In the genomic region with DNA sequence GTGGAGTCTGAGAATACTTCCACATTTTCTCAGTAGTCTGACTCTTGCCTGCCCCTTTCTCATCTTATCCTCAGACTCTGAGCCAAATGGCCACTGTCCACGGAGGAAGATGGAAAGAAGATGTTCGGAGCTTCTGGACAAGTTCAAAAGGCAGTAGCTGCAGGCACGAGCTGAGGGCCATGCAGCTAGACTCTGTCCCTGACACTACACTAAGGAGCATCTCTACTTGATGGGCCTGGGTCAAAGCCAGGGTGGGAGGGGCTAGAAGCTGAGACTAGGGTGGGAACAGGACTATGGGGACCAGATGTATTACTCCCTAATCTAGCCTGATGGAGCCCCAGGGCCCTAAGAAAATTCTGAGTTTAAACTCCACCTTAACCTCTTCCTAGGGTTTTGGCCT, we compare ENCODE assay signal across 22 mouse cellular contexts.
A peak's percentile ranks its signal among the peaks of the same experiment; 100 is the strongest.
DNase-seq lines count a peak whose midpoint lies in the region; ATAC-seq and TF ChIP-seq lines count a peak whose summit lies in the region.
"Had no signal": no experiment of that assay in that cellular context is flagged by ENCODE, and none has a peak within 500 bp of the region (broad histone marks: within the 10 kb centered on the region; RNA-seq: fewer than 3 reads in every experiment).

No protein-coding gene starts in this region.

- TF ChIP-seq EP300 in stomach, postnatal 0 days (optimal IDR thresholded peaks at IDR 0.05) = no peak

- H3K27me3 ChIP-seq in kidney, postnatal 0 days (ENCODE audit: insufficient read depth, low read length) = no peaks in the 10 kb centered on the region
- no peaks in the 10 kb centered on the region for H3K27me3 ChIP-seq in lung, embryonic 14.5 days (ENCODE audit: insufficient read depth, low read length)
- no peaks in the 10 kb centered on the region for H3K27me3 ChIP-seq in stomach, embryonic 16.5 days (ENCODE audit: control insufficient read depth, insufficient read depth, low read length)
- H3K27me3 ChIP-seq in stomach, postnatal 0 days (ENCODE audit: control insufficient read depth, insufficient read depth, low read length) = no peaks in the 10 kb centered on the region
- H3K27me3 ChIP-seq: embryonic facial prominence, embryonic 13.5 days; forebrain, embryonic 12.5 days; heart, embryonic 15.5 days; Patski had no signal

- ATAC-seq in kidney, postnatal 0 days (replicated peaks; ENCODE audit: low FRiP score, low read depth) = no peak
- peak; percentile 89 for ATAC-seq in lung, embryonic 14.5 days (ENCODE audit: insufficient read depth)
- ATAC-seq in stomach, embryonic 16.5 days (ENCODE audit: insufficient read depth, low FRiP score) = peak; percentile 47; the same call in 1 of the 2 replicates
- ATAC-seq in stomach, postnatal 0 days (ENCODE audit: low FRiP score, low TSS enrichment) = no peak
- ATAC-seq: activated CD4-positive, CD25-positive, alpha-beta regulatory T cell, adult 4 months; forebrain, embryonic 16.5 days; Patski had no signal

- H3K36me3 ChIP-seq in kidney, postnatal 0 days (ENCODE audit: insufficient read depth, low read length) = no peaks in the 10 kb centered on the region
- no peaks in the 10 kb centered on the region for H3K36me3 ChIP-seq in lung, embryonic 14.5 days (ENCODE audit: insufficient read depth)
- H3K36me3 ChIP-seq in stomach, embryonic 16.5 days (ENCODE audit: control insufficient read depth, insufficient read depth, low read length) = no peaks in the 10 kb centered on the region
- no peaks in the 10 kb centered on the region for H3K36me3 ChIP-seq in stomach, postnatal 0 days (ENCODE audit: control insufficient read depth, insufficient read depth, low read length)
- H3K36me3 ChIP-seq: embryonic facial prominence, embryonic 13.5 days; forebrain, embryonic 12.5 days; heart, embryonic 15.5 days; hindbrain, embryonic 10.5 days had no signal

- no peak overlapping the region for H3K4me2 ChIP-seq in kidney, postnatal 0 days (ENCODE audit: low read length)
- H3K4me2 ChIP-seq in lung, embryonic 14.5 days = no peak overlapping the region
- no peak overlapping the region for H3K4me2 ChIP-seq in stomach, embryonic 16.5 days (ENCODE audit: low read depth, low read length)
- no peak overlapping the region for H3K4me2 ChIP-seq in stomach, postnatal 0 days (replicated peaks; ENCODE audit: low read depth)
- H3K4me2 ChIP-seq: embryonic facial prominence, embryonic 13.5 days; forebrain, embryonic 12.5 days; heart, embryonic 11.5 days; heart, embryonic 15.5 days had no signal

- TF ChIP-seq CTCF in kidney, postnatal 0 days (IDR thresholded peaks at IDR 0.05; ENCODE audit: low read depth) = no peak
- no peak for TF ChIP-seq CTCF in lung, embryonic 14.5 days (IDR thresholded peaks at IDR 0.05; ENCODE audit: low read depth)
- TF ChIP-seq CTCF in lung, adult 2 months (IDR thresholded peaks at IDR 0.05; ENCODE audit: insufficient read depth, low read length) = no peak
- TF ChIP-seq CTCF in stomach, postnatal 0 days (IDR thresholded peaks at IDR 0.05; ENCODE audit: low read depth) = no peak

- H3K4me1 ChIP-seq in kidney, postnatal 0 days (replicated peaks; ENCODE audit: insufficient read depth, low read length) = no peaks in the 10 kb centered on the region
- H3K4me1 ChIP-seq in lung, embryonic 14.5 days (ENCODE audit: insufficient read depth) = no peaks in the 10 kb centered on the region
- no peaks in the 10 kb centered on the region for H3K4me1 ChIP-seq in lung, adult 2 months (ENCODE audit: control insufficient read depth, insufficient read depth, low read length)
- H3K4me1 ChIP-seq in stomach, embryonic 16.5 days (ENCODE audit: control insufficient read depth, insufficient read depth, low read length) = peaks cover 4% of the 10 kb centered on the region; the same call in 1 of the 2 replicates
- H3K4me1 ChIP-seq in stomach, postnatal 0 days (replicated peaks; ENCODE audit: control insufficient read depth, insufficient read depth) = no peaks in the 10 kb centered on the region
- H3K4me1 ChIP-seq: embryonic facial prominence, embryonic 13.5 days; heart, embryonic 15.5 days had no signal

- DNase-seq in kidney, postnatal 0 days (ENCODE audit: low spot score) = peak; percentile 19
- no peak for DNase-seq in kidney, adult 9 months
- DNase-seq in lung, embryonic 14.5 days = peak; percentile 74
- DNase-seq in lung, adult 2 months = no peak
- no peak for DNase-seq in stomach, postnatal 0 days (ENCODE audit: low spot score)
- DNase-seq in lung, postnatal 14 days = peak; percentile 3
- no peak for DNase-seq in left cerebral cortex, postnatal 25 days (ENCODE audit: low spot score in 2 of 2)
- DNase-seq: adrenal gland, postnatal 14 days; cerebellum, adult 11-12 months; cerebellum, adult 9-11 months; cerebellum, postnatal 36 days; gastrocnemius, postnatal 10 days; heart, adult 2 months had no signal

- H3K9ac ChIP-seq in kidney, postnatal 0 days (ENCODE audit: low read depth, low read length) = no peak overlapping the region
- no peak overlapping the region for H3K9ac ChIP-seq in lung, embryonic 14.5 days
- no peak overlapping the region for H3K9ac ChIP-seq in stomach, embryonic 16.5 days (ENCODE audit: low read length)
- no peak overlapping the region for H3K9ac ChIP-seq in stomach, postnatal 0 days (ENCODE audit: low read length)
- H3K9ac ChIP-seq: embryonic facial prominence, embryonic 13.5 days; forebrain, embryonic 12.5 days; heart, embryonic 15.5 days had no signal

- 69% methylated on average over 3 of the region's 3 CpGs for WGBS in kidney, postnatal 0 days
- 45% methylated on average over 3 of the region's 3 CpGs for WGBS in lung, embryonic 14.5 days
- WGBS in lung, adult 2 months = 62% methylated on average over 3 of the region's 3 CpGs
- WGBS in stomach, embryonic 16.5 days = 48% methylated on average over 3 of the region's 3 CpGs
- WGBS in stomach, postnatal 0 days = 44% methylated on average over 3 of the region's 3 CpGs

- H3K4me3 ChIP-seq in kidney, postnatal 0 days (replicated peaks; ENCODE audit: low read depth, low read length) = no peak overlapping the region
- no peak overlapping the region for H3K4me3 ChIP-seq in lung, embryonic 14.5 days (ENCODE audit: low read depth, low read length)
- H3K4me3 ChIP-seq in lung, adult 2 months (replicated peaks; ENCODE audit: extremely low read depth, low read depth, low read length) = no peak overlapping the region
- H3K4me3 ChIP-seq in stomach, embryonic 16.5 days (replicated peaks; ENCODE audit: low read length) = no peak overlapping the region
- no peak overlapping the region for H3K4me3 ChIP-seq in stomach, postnatal 0 days (ENCODE audit: low read depth, low read length)
- H3K4me3 ChIP-seq: embryonic facial prominence, embryonic 13.5 days; forebrain, embryonic 12.5 days; heart, adult 2 months; heart, embryonic 15.5 days; hindbrain, embryonic 10.5 days had no signal

- no peak for TF ChIP-seq POLR2A in lung, adult 2 months (IDR thresholded peaks at IDR 0.05; ENCODE audit: borderline replicate concordance, extremely low read depth, low read depth, low read length)

- H3K27ac ChIP-seq in kidney, postnatal 0 days = no peak overlapping the region
- H3K27ac ChIP-seq in lung, embryonic 14.5 days (ENCODE audit: low read depth) = no peak overlapping the region
- no peak overlapping the region for H3K27ac ChIP-seq in stomach, embryonic 16.5 days (ENCODE audit: low read length)
- no peak overlapping the region for H3K27ac ChIP-seq in stomach, postnatal 0 days (replicated peaks)
- H3K27ac ChIP-seq: embryonic facial prominence, embryonic 13.5 days; forebrain, embryonic 12.5 days; heart, adult 2 months; heart, embryonic 15.5 days; hindbrain, embryonic 10.5 days had no signal

- intact Hi-C loops in left cerebral cortex, postnatal 25 days (cut with DNase I) = no loop called here

- H3K9me3 ChIP-seq in kidney, postnatal 0 days (replicated peaks; ENCODE audit: low read length) = no peaks in the 10 kb centered on the region
- no peaks in the 10 kb centered on the region for H3K9me3 ChIP-seq in lung, embryonic 14.5 days (ENCODE audit: low read depth, low read length)
- H3K9me3 ChIP-seq in stomach, embryonic 16.5 days (replicated peaks; ENCODE audit: control insufficient read depth, low read length) = no peaks in the 10 kb centered on the region
- no peaks in the 10 kb centered on the region for H3K9me3 ChIP-seq in stomach, postnatal 0 days (ENCODE audit: control insufficient read depth, low read length)
- H3K9me3 ChIP-seq: embryonic facial prominence, embryonic 13.5 days; forebrain, embryonic 12.5 days; heart, embryonic 15.5 days; hindbrain, embryonic 10.5 days had no signal

Comparison
In these comparisons a context has a peak if more than half of its experiments do, and no peak if none do; other contexts are left out.
1. ATAC-seq: peak in lung, embryonic 14.5 days (single experiment) and stomach, embryonic 16.5 days (single experiment); none in kidney, postnatal 0 days (single experiment) and stomach, postnatal 0 days (single experiment).
2. DNase-seq: peak in kidney, postnatal 0 days (single experiment), lung, embryonic 14.5 days (single experiment) and lung, postnatal 14 days (single experiment); none in kidney, adult 9 months (single experiment), lung, adult 2 months (single experiment), stomach, postnatal 0 days (single experiment) and left cerebral cortex, postnatal 25 days (0 of 2).